Comparison of ENCODE assay signal across 7 mouse cellular contexts in genomic region chr11:116024356-116024808, GRCm38 (mm10). TPM values are rescaled to one million over a fixed set of nuclear protein-coding genes. Genes with fewer than 3 reads are reported as not detected.
DNase-seq lines count a peak whose midpoint lies in the region; ATAC-seq lines count a peak whose summit lies in the region.

No protein-coding gene starts in this region.

- WGBS in intestine, embryonic 14.5 days: 0% methylated on average over 37 of the region's 37 CpGs
- WGBS in midbrain, embryonic 10.5 days: under 1% methylated on average over 37 of the region's 37 CpGs

- intact Hi-C loops in left cerebral cortex, postnatal 25 days (cut with DNase I): no loop called here

- peak overlapping the region; percentile 100 for H3K9ac ChIP-seq in intestine, embryonic 14.5 days (ENCODE audit: low read length)

- ATAC-seq in intestine, embryonic 14.5 days (replicated peaks; ENCODE audit: low FRiP score, low TSS enrichment, low read depth): peak; percentile 88

- DNase-seq in adrenal gland, adult 2 months: peak; percentile 96
- DNase-seq in embryo, embryonic 11 days: peak; percentile 98
- peak; percentile 97 for DNase-seq in gastrocnemius, postnatal 25 days
- peak; percentile 100 for DNase-seq in intestine, embryonic 14.5 days (ENCODE audit: low spot score)
- DNase-seq in left cerebral cortex, postnatal 25 days (ENCODE audit: low spot score in 2 of 2): peak; percentile 96 to 99
- DNase-seq in midbrain, embryonic 10.5 days (ENCODE audit: low spot score): peak; percentile 98
- peak; percentile 89 for DNase-seq in right cerebral cortex, postnatal 4 days

- peaks cover 5% of the 10 kb centered on the region; the same call in 1 of the 2 replicates for H3K4me1 ChIP-seq in intestine, embryonic 14.5 days (replicated peaks; ENCODE audit: control insufficient read depth, insufficient read depth, low read length)
- H3K4me1 ChIP-seq in midbrain, embryonic 10.5 days: peaks cover 12% of the 10 kb centered on the region

- no peaks in the 10 kb centered on the region for H3K9me3 ChIP-seq in intestine, embryonic 14.5 days (ENCODE audit: control insufficient read depth, low read length)
- H3K9me3 ChIP-seq in midbrain, embryonic 10.5 days (replicated peaks): no peaks in the 10 kb centered on the region

- H3K27ac ChIP-seq in intestine, embryonic 14.5 days (ENCODE audit: low read depth): peak overlapping the region; percentile 99
- H3K27ac ChIP-seq in midbrain, embryonic 10.5 days (replicated peaks): peak overlapping the region; percentile 98

- H3K4me3 ChIP-seq in intestine, embryonic 14.5 days (ENCODE audit: low read depth, low read length): peak overlapping the region; percentile 93
- H3K4me3 ChIP-seq in midbrain, embryonic 10.5 days: peak overlapping the region; percentile 99

- H3K36me3 ChIP-seq in intestine, embryonic 14.5 days (ENCODE audit: control insufficient read depth, insufficient read depth, low read length): peaks cover 20% of the 10 kb centered on the region
- H3K36me3 ChIP-seq in midbrain, embryonic 10.5 days: peaks cover 23% of the 10 kb centered on the region

- no peaks in the 10 kb centered on the region for H3K27me3 ChIP-seq in intestine, embryonic 14.5 days (replicated peaks; ENCODE audit: control insufficient read depth, insufficient read depth, low read length)
- no peaks in the 10 kb centered on the region for H3K27me3 ChIP-seq in midbrain, embryonic 10.5 days (ENCODE audit: low read depth, poor library complexity, severe bottlenecking)

- no peak overlapping the region for H3K4me2 ChIP-seq in intestine, embryonic 14.5 days (ENCODE audit: low read length)

RNA-seq across cellular contexts. Expression of gene H3f3b, which starts 3.4 kb away (rescaled TPM):
- total RNA-seq in adrenal gland, adult 2 months (2021): 100 to 1,000 TPM; 270 to 363 TPM
- polyA plus RNA-seq in adrenal gland, adult 2 months (2012; rRNA removed): 76.2 and 92.7 TPM in 2 replicates
- 10 to 100 TPM; 65.8 to 68.4 TPM for total RNA-seq in gastrocnemius, postnatal 25 days (2021)
- polyA plus RNA-seq in intestine, embryonic 14.5 days (2014; fragmentation: Nextera tagmentation; extraction: Ambion mirVana): 1,654 and 1,734 TPM in 2 replicates
- 100 to 1,000 TPM; 225 to 260 TPM for total RNA-seq in left cerebral cortex, postnatal 25 days (2021)
- polyA plus RNA-seq in midbrain, embryonic 10.5 days (2016; fragmentation: Nextera tagmentation; extraction: Ambion mirVana): 1,512 and 1,693 TPM in 2 replicates

RNA-seq across cellular contexts. Expression of gene Unk, which starts 5.7 kb away (rescaled TPM):
- 10 to 100 TPM; 20.2 to 21.2 TPM for total RNA-seq in adrenal gland, adult 2 months (2021)
- 46.0 and 58.5 TPM in 2 replicates for polyA plus RNA-seq in adrenal gland, adult 2 months (2012; rRNA removed)
- total RNA-seq in gastrocnemius, postnatal 25 days (2021): 1 to 10 TPM; 6.1 to 6.6 TPM
- polyA plus RNA-seq in intestine, embryonic 14.5 days (2014; fragmentation: Nextera tagmentation; extraction: Ambion mirVana): 29.8 and 34.5 TPM in 2 replicates
- total RNA-seq in left cerebral cortex, postnatal 25 days (2021): 10 to 100 TPM; 20.7 to 21.7 TPM
- polyA plus RNA-seq in midbrain, embryonic 10.5 days (2016; fragmentation: Nextera tagmentation; extraction: Ambion mirVana): 46.4 and 52.2 TPM in 2 replicates

RNA-seq across cellular contexts. Expression of gene Galk1, which starts 11.9 kb away (rescaled TPM):
- total RNA-seq in adrenal gland, adult 2 months (2021): 10 to 100 TPM; 30.6 to 45.6 TPM
- 68.6 and 71.3 TPM in 2 replicates for polyA plus RNA-seq in adrenal gland, adult 2 months (2012; rRNA removed)
- 1 to 10 TPM; 3.6 to 4.3 TPM for total RNA-seq in gastrocnemius, postnatal 25 days (2021)
- 235 and 236 TPM in 2 replicates for polyA plus RNA-seq in intestine, embryonic 14.5 days (2014; fragmentation: Nextera tagmentation; extraction: Ambion mirVana)
- 10 to 100 TPM; 14.7 to 18.7 TPM for total RNA-seq in left cerebral cortex, postnatal 25 days (2021)
- 161 and 210 TPM in 2 replicates for polyA plus RNA-seq in midbrain, embryonic 10.5 days (2016; fragmentation: Nextera tagmentation; extraction: Ambion mirVana)

RNA-seq across cellular contexts. Expression of gene Itgb4, which starts 49.9 kb away (rescaled TPM):
- 1 to 10 TPM; 2.1 to 4.3 TPM for total RNA-seq in adrenal gland, adult 2 months (2021)
- 3.9 and 4.8 TPM in 2 replicates for polyA plus RNA-seq in adrenal gland, adult 2 months (2012; rRNA removed)
- 1 to 10 TPM; 4.2 to 4.5 TPM for total RNA-seq in gastrocnemius, postnatal 25 days (2021)
- 4.8 and 5.5 TPM in 2 replicates for polyA plus RNA-seq in intestine, embryonic 14.5 days (2014; fragmentation: Nextera tagmentation; extraction: Ambion mirVana)
- 1 to 10 TPM; 3.7 to 6.6 TPM for total RNA-seq in left cerebral cortex, postnatal 25 days (2021)
- 0.63 and 0.67 TPM in 2 replicates for polyA plus RNA-seq in midbrain, embryonic 10.5 days (2016; fragmentation: Nextera tagmentation; extraction: Ambion mirVana)

RNA-seq across cellular contexts. Expression of gene Unc13d, which starts 53.4 kb away (rescaled TPM):
- total RNA-seq in adrenal gland, adult 2 months (2021): 1 to 10 TPM in 1 of 2 experiments, under 1 TPM in 1; 0.83 to 1.0 TPM
- polyA plus RNA-seq in adrenal gland, adult 2 months (2012; rRNA removed): 2.3 and 3.4 TPM in 2 replicates
- total RNA-seq in gastrocnemius, postnatal 25 days (2021): under 1 TPM; 0.16 to 0.38 TPM
- 2.6 and 3.5 TPM in 2 replicates for polyA plus RNA-seq in intestine, embryonic 14.5 days (2014; fragmentation: Nextera tagmentation; extraction: Ambion mirVana)
- 1 to 10 TPM in 1 of 2 experiments, under 1 TPM in 1; 0.82 to 1.0 TPM for total RNA-seq in left cerebral cortex, postnatal 25 days (2021)
- 2.5 and 3.1 TPM in 2 replicates for polyA plus RNA-seq in midbrain, embryonic 10.5 days (2016; fragmentation: Nextera tagmentation; extraction: Ambion mirVana)

Comparison
In these comparisons a context has a peak if more than half of its experiments do, and no peak if none do; other contexts are left out.
1. Peak in every context shown above with its lines: DNase-seq, ATAC-seq, H3K4me3 ChIP-seq and H3K27ac ChIP-seq.